Mouse (Mus musculus): ENCODE data around the gene Snx10. TPM values are rescaled to one million over a fixed set of nuclear protein-coding genes. Genes with fewer than 3 reads are reported as not detected.

The Snx10 gene
- polyA plus RNA-seq, 1 experiment, result not detected

DNA sequence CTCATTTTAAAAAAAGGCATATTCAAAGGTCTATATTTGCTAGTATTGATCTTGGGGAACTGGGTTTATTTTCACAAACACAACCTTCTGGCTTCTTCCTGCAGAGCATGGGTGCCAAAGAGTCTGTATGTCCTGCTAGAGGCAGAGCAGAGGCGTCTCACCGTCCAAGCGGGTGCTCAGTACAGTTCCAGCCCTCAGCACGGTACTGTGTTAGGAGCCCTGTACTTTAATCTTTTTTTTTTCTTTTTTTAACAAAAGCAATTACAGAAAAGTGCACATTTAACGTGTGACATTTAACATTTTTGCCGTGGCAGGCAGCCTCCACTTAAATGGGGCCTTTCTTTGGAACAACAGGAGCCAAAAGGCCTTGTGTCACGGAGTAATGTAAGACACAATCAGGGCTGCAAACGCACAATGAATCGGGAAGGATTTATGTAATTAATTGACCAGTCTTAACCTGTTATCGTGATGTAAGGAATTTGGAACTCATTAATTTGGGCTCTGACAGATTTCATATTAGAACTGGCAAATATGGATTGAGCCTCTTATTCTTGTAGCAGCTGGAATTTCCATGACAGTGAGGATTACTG, 69.8 kb downstream of the Snx10 start:
- no peak for TF ChIP-seq GATA1 (IDR thresholded peaks at IDR 0.05; ENCODE audit: low read length)

DNA sequence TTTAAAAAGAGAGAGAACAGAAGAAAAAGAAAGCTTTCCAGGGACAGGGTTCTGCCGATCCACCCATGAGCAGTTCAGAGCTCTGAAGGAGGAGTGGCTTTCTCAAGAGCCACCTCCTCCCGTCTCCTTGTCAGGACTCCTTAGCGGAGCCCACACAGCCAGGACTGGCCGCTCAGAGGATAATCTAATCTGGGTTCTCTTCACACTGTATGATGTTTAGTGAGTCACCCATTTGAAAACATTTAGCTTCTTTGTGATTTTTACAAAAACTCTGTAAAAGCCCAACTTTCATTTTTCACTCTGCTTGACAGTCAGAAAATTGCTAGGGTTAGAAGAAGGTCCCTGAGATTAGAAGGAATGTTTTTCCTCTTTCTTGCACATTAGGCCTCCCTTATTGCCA, 70.8 kb downstream of the Snx10 start:
- no peak for TF ChIP-seq GATA1 (IDR thresholded peaks at IDR 0.05; ENCODE audit: low read length)

DNA sequence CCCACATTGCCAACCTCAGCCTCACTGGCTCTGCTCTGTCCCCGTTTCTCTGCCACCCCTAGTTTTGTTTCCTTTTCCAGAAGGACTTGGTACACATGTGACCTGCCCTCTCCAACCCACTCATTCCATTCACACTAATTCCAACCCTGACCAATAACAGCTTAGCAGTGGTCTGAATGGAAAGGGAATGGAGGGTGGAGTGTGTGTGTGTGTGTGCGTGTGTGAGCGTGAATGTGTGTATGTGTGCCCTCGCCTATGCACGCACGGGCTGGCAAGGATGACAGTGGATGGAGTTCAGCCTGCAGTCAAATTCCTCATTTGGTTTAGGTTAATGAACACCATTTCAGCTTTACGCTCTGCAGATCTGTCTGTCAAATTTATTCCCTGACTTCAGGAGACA, 74.4 kb downstream of the Snx10 start:
- no peak for TF ChIP-seq GATA1 (IDR thresholded peaks at IDR 0.05; ENCODE audit: low read length)

DNA sequence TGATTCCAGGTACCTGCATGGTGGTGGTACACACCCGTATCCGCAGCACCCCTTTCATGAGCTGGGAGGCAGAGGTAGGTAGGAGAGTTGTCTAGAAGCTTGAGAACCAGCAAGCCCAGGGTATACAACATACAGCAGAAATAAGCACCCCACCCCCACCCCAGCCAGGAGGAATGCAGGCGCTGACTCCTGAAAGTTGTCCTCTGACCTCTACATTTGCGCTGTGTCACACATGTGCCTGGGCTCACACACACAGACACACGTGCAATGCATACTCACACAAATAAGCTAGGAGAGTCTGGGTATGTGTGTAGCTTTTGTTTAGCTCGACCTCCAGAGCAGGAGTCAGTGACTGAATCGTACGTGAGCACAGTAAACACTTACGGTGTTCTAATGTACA, 76.7 kb downstream of the Snx10 start:
- TF ChIP-seq GATA1 (IDR thresholded peaks at IDR 0.05; ENCODE audit: low read length), result no peak

DNA sequence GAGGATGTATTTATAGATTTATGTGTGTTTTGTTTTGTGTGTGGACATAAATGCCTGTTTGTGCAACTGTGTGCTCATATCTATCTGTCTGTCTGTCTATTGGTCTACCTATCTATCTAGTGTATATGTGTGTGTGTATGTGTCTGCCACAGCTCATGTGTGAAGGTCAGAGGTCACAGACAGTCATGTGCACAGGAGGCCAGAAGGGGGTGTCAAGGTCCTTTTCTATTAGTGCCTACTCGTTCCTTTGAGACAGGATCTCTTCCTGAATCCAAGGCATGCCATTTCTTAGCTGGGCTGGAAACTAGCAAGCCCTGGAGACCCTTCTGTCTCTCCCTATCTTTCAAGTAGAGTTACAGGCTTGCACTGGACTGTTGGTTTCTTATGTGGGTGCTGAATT, 78.6 kb downstream of the Snx10 start:
- TF ChIP-seq GATA1 (IDR thresholded peaks at IDR 0.05; ENCODE audit: low read length), result no peak

DNA sequence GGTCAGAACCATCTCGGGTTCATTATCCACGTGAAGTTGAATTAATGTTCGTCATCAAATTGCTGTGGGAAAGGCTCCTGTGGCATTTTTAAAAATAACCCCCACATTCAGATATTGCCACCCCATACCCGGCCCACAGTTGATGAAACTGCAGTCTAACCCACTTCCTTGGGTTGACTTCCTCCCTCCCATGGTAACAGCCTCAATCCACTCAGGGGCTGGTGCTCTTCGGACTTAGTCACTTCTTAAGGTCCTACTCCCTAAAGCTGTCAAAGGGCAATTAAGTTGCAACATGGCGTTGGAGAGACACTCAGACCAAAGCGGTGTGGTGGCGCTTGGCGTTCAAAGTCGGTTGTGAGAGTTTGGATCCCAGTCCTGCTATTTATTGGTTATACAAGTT, 80.0 kb downstream of the Snx10 start:
- no peak for TF ChIP-seq GATA1 (IDR thresholded peaks at IDR 0.05; ENCODE audit: low read length)

DNA sequence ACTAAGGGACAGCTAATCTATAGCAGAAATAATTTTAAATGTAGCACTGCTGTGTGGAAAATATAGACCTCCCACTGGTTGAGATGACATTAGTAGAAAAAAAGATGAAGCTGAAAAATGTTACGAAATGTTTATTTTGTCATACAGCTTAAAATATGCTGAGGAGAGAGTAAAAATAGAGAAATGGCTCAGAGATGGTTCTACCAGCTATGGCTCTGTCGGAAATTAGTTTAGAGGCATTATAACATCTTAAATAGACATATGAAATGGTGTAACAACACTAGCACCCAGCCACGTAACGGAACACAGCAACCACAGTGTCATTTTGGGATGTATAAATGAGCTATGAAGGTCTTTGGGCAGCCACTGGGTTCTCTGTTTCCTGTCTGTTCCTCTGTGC, 82.5 kb downstream of the Snx10 start:
- no peak for TF ChIP-seq GATA1 (IDR thresholded peaks at IDR 0.05; ENCODE audit: low read length)

DNA sequence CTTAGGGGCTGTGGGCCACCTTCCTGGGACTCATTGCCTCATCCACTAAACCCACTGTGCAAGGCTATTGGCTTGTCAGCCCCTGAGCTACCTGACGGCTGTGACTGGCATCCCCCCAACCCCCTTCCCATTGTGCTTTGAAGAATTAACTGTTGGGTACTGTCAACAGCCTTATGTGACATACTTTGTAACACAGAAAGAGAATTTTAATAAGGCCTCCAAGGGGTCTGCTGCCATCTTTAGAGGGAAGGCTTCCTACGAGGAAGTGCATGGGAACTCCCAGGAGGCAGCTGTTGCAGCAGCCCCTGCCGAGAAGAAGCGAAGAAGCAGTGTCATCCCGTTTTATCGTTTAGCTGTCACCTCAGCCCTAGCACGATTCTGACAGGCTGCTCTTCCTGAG, 83.1 kb downstream of the Snx10 start:
- TF ChIP-seq GATA1 (IDR thresholded peaks at IDR 0.05; ENCODE audit: low read length), result no peak

DNA sequence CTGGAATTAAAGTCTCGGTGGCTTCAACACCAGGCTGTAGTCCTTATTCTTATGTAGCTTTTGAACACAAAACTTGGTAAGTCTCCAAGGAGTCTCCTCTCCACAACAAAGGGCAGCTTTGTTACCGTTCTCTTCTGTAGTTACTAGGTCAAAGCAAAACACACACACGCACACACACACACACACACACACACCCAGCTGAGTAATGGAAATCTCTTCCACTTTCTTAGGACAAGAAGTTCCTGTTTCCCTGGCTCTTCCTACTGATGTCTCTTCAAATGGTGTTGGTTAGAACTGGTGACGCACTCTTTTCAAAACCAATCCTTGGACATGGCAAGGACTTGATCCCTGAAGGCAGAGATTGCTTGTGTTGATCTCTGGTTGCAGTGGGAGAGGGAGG, 87.9 kb downstream of the Snx10 start:
- TF ChIP-seq GATA1 (IDR thresholded peaks at IDR 0.05; ENCODE audit: low read length), result no peak

DNA sequence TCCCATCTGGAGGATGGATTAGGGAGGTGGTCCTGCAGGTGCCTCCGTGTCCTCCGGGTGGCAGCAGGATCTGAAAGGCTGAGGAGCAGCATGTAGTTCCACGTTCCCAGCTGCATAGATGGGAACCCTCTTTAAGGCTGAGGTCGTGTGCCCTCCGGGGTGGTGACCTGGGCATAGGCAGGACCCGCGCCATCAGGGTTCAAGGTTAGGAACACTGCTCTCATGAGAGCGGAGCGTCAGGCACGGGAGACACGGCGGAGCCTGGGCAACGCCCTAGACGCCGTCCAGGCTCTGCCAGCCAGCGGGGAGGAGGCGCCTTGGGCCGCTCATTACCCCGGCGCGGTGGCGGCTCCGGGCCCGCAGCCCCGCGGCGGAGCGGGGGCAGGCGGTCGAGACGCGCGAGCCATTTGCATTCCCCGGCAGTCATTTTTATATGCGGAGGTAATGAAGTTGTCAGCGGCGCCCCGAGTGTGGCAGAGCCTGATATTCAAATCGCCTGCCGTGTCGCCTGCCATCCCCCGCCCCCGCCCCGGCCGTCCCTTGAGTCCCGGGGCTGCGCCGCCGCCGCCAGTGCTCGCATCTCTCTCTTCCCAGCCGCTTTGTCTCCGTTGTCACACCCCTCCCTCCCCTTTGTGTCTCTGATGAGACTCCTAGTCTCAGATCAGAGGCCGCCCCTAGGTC, 88.8 kb downstream of the Snx10 start:
- no peak for TF ChIP-seq GATA1 (IDR thresholded peaks at IDR 0.05; ENCODE audit: low read length)

DNA sequence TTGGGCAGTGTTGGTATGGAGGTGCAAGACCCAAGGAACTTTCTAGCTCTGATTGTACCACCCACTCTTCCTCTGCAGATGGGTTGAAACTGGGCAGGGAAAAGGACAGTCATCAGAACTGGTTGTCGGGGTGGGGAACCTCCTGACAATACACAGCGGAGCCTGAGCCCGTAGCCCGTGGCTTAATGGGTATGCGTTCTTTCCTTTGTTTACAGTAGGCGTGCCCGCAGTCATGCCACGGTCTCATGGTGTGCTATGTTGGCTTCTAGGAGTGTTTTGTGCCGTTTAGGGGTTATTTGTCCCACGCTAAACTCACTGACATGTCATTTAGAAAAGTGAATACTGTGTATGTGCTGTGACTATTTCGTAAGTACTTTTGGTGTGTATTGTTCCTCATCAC, 90.0 kb downstream of the Snx10 start:
- TF ChIP-seq GATA1 (IDR thresholded peaks at IDR 0.05; ENCODE audit: low read length), result no peak

DNA sequence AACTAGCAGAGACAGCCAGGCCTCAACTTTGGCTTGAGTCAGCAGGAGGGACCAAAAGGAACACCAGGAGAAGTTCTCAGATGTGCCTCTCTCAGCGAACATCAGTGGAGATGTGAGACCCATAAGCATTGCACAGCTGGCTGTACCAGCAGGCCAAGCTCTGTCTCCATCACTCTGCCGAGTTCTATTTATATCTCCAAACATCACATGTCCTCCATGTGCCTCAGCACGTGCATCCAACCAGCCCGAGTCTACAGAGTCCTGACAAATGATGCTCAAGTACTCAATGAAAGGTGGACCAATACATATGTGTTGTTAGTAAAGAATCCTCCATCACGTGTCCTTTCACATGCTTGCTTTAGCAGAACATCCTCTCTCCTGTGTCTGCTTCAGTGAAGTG, 103.1 kb downstream of the Snx10 start:
- TF ChIP-seq GATA1 (IDR thresholded peaks at IDR 0.05; ENCODE audit: low read length), result no peak

DNA sequence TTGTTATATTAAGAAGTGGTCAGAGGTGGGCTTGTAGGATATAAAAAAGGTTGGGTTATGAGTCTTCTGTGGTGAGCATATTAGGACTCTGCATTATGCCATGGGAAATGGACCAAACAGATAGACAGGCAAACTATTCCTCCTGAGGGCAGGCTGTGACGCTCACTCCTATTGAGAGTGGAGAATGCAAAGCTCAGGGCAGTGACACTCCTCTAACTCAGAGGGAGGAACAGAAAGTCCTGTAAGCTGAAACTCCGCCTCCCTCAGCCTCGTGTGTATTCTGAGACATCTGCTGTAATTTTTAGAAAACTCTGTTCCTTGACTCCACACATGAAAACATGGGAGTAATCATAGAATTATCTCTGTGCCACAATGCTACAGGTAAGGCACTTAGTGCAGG, 106.0 kb downstream of the Snx10 start:
- TF ChIP-seq GATA1 (IDR thresholded peaks at IDR 0.05; ENCODE audit: low read length), result no peak

DNA sequence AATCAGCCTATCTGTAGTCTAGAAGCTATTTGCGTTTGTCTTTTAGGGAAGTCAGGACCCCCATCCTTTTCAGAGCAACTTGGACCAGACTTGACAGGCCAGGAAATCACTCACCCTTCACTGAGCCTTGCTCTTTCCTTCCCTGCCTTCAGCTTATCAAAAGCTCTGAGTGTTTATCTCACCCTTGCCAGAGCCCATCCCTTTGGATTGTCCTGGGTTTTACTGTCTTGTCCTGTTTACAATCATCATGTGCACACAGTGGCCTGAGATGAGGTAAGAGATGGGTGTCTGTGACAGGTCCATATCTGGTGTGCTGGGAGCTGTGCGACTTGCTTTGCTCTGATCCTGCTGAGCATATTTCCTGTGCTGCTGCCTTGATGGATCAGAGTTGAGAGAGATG, 106.5 kb downstream of the Snx10 start:
- TF ChIP-seq GATA1 (IDR thresholded peaks at IDR 0.05; ENCODE audit: low read length), result no peak

DNA sequence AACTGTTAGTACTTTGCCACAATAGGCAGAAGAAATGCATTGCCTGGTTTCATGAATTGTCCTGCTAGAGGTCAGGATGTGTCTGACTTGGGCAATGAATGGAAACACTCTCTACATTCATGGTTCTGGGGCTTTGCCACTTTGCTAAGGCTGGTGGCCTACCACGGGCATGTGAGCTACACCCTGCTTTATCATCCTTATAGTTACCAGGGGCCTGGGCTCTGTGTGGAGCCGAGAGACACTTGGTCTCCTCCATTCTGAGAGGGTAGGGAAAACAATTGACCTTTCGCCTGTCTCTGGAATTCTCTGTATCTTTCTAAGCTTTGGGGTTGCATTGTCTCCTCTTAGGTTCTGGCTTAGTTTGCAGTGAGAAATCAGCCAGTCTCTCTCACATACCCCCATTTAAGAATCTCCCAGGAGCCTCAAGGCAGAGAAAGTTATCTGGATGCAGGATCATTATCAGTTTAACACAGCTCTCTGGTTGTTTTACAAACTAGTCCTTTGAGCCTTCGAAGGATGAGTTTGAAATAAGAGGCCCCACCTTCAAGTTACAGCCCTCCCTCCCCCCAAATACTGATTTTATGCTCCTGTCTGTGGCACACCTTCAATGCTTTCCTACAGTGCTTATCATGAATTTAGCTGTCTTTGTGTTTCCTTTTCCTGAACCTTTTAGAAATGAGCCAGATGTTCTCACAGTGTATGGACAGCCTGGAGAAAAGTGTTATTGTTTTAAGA, 109.4 kb downstream of the Snx10 start:
- no peak for TF ChIP-seq GATA1 (IDR thresholded peaks at IDR 0.05; ENCODE audit: low read length)

DNA sequence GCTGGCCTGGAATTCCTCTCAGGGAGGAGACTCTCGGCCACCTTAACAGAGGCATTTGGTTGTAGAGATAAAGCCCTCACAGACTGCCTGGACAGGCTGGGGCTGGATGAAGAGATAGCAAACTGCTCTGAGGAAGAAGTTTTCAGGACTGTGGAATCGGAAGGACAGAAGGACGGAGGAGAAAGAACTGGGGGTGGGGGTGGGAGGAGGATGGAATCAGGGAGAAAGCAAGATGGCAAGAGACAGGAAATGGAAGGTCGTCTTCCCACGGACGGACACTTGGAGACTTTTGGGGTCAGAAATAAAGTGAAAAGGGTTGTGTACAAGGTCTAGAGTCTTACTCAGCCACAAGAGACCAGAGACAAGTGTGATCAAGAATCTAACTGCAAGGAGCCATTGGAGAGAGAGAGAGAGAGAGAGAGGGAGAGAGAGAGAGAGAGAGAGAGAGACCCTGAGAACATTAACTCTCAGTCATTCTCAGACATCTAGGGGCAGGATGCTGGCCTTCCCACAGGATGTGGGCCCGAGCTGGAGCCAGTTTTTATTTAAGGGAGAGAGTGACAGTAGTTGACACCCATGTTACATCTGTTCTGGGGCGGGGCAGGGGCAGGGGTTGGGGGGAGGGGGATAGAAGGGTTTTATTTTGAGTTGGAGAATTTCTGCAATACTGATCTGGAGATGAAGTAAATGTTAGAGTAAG, 110.1 kb downstream of the Snx10 start:
- no peak for TF ChIP-seq GATA1 (IDR thresholded peaks at IDR 0.05; ENCODE audit: low read length)

Measured in G1E-ER4 (cell line).